10 mouse cellular contexts compared by ENCODE assay signal in the genomic region with DNA sequence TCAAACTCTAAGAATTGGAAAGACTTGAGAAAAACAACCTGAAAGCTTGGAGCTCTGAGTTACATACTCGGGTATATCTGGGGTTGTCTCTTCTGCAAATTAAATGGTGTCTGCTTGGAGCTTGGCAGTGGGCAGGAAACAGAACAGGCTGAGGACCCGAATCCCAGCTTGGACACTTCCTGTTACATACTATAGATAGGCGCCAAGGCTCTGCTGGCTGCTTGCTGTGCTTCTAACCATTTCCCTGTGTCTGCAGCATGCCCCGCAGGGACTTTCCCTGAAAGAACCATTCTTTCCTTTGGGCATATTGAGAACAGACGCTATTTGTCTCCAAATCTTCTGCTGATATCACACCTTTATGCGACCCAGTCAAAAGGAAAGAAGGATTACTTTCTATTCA.
DNase-seq lines count a peak whose midpoint lies in the region; ATAC-seq lines count a peak whose summit lies in the region.
"Had no signal": no experiment of that assay in that cellular context is flagged by ENCODE, and none has a peak within 500 bp of the region (broad histone marks: within the 10 kb centered on the region; RNA-seq: fewer than 3 reads in every experiment).

No protein-coding gene starts in this region.

- intact Hi-C loops in heart, postnatal 25 days (cut with DNase I), result no loop called here
- intact Hi-C loops in left cerebral cortex, postnatal 36 days (cut with DNase I), result no loop called here

- H3K27me3 ChIP-seq in heart, embryonic 16.5 days (ENCODE audit: control insufficient read depth, insufficient read depth, low read length), result no peaks in the 10 kb centered on the region
- H3K27me3 ChIP-seq in limb, embryonic 11.5 days (ENCODE audit: control insufficient read depth, insufficient read depth, low read length), result no peaks in the 10 kb centered on the region
- H3K27me3 ChIP-seq: limb, embryonic 15.5 days had no signal

- WGBS in heart, embryonic 16.5 days, result 37% methylated on average over 6 of the region's 6 CpGs
- 32% methylated on average over 6 of the region's 6 CpGs for WGBS in limb, embryonic 11.5 days

- no peak overlapping the region for H3K4me2 ChIP-seq in heart, embryonic 16.5 days (ENCODE audit: low read depth, low read length)
- no peak overlapping the region for H3K4me2 ChIP-seq in limb, embryonic 11.5 days (ENCODE audit: low read depth, severe bottlenecking)
- H3K4me2 ChIP-seq: limb, embryonic 15.5 days had no signal

- peak; percentile 52; the same call in 1 of the 2 replicates for ATAC-seq in heart, embryonic 16.5 days (replicated peaks; ENCODE audit: extremely low read depth, insufficient read depth, low FRiP score)
- ATAC-seq in limb, embryonic 11.5 days (ENCODE audit: insufficient number of reproducible peaks, low FRiP score, low TSS enrichment, low read depth), result no peak

- H3K9ac ChIP-seq in heart, embryonic 16.5 days (ENCODE audit: low read length), result no peak overlapping the region
- no peak overlapping the region for H3K9ac ChIP-seq in limb, embryonic 11.5 days (ENCODE audit: low read length)
- H3K9ac ChIP-seq: limb, embryonic 15.5 days had no signal

- no peaks in the 10 kb centered on the region for H3K9me3 ChIP-seq in heart, embryonic 16.5 days (replicated peaks; ENCODE audit: control insufficient read depth, low read length)
- no peaks in the 10 kb centered on the region for H3K9me3 ChIP-seq in limb, embryonic 11.5 days (ENCODE audit: control insufficient read depth, low read length)
- H3K9me3 ChIP-seq: limb, embryonic 15.5 days had no signal

- H3K4me3 ChIP-seq in heart, embryonic 16.5 days (ENCODE audit: low read length), result no peak overlapping the region
- no peak overlapping the region for H3K4me3 ChIP-seq in limb, embryonic 11.5 days (ENCODE audit: low read depth, low read length)
- H3K4me3 ChIP-seq: gastrocnemius, adult 2 months; limb, embryonic 15.5 days had no signal

- no peaks in the 10 kb centered on the region for H3K36me3 ChIP-seq in heart, embryonic 16.5 days (ENCODE audit: control insufficient read depth, insufficient read depth)
- no peaks in the 10 kb centered on the region for H3K36me3 ChIP-seq in limb, embryonic 11.5 days (ENCODE audit: control insufficient read depth, insufficient read depth, low read length)
- H3K36me3 ChIP-seq: limb, embryonic 15.5 days had no signal

- DNase-seq in heart, postnatal 25 days (ENCODE audit: low spot score), result no peak
- DNase-seq in lung, postnatal 10 days, result peak; percentile 3
- DNase-seq in lung, postnatal 25 days (ENCODE audit: low spot score), result no peak
- peak; percentile 46 for DNase-seq in embryo, embryonic 11 days
- DNase-seq in limb, embryonic 11.5 days (ENCODE audit: low spot score), result peak; percentile 25
- no peak for DNase-seq in left cerebral cortex, postnatal 36 days (ENCODE audit: low spot score in 2 of 2)
- DNase-seq: gastrocnemius, adult 2 months; retina, postnatal 1 day had no signal

- no peaks in the 10 kb centered on the region for H3K4me1 ChIP-seq in heart, embryonic 16.5 days (ENCODE audit: control insufficient read depth, insufficient read depth, low read length)
- peaks cover 7% of the 10 kb centered on the region; the same call in 1 of the 2 replicates for H3K4me1 ChIP-seq in limb, embryonic 11.5 days (ENCODE audit: control insufficient read depth, insufficient read depth, low read length)

- H3K27ac ChIP-seq in heart, embryonic 16.5 days (ENCODE audit: low read length), result no peak overlapping the region
- no peak overlapping the region for H3K27ac ChIP-seq in limb, embryonic 11.5 days (replicated peaks; ENCODE audit: low read depth, low read length)
- H3K27ac ChIP-seq: gastrocnemius, adult 2 months; limb, embryonic 15.5 days had no signal

Comparison
In these comparisons a context has a peak if more than half of its experiments do, and no peak if none do; other contexts are left out.
1. DNase-seq: peak in lung, postnatal 10 days (single experiment), embryo, embryonic 11 days (single experiment) and limb, embryonic 11.5 days (single experiment); none in heart, postnatal 25 days (single experiment), lung, postnatal 25 days (single experiment) and left cerebral cortex, postnatal 36 days (0 of 2).